Mouse (Mus musculus): Measurements from ENCODE around the gene Card19.
A peak's percentile ranks its signal among the peaks of the same experiment; 100 is the strongest.

Gene Card19

GRCm38 (mm10) chr13:49225633-49226032 lies 9.8 kb upstream of the Card19 start:
- no peak for DNase-seq (ENCODE audit: low spot score)

- DNase-seq (ENCODE audit: low spot score) = no peak
These were observed 9.3 kb upstream of the Card19 start for GRCm38 (mm10) chr13:49225159-49225558.

GRCm38 (mm10) chr13:49224729-49225128 lies 8.9 kb upstream of the Card19 start:
- no peak for DNase-seq (ENCODE audit: low spot score)

- peak; percentile 40 for DNase-seq (ENCODE audit: low spot score)
These were observed 8.5 kb upstream of the Card19 start for GRCm38 (mm10) chr13:49224314-49224713.

GRCm38 (mm10) chr13:49220912-49221311 lies 5.1 kb upstream of the Card19 start:
- no peak for DNase-seq (ENCODE audit: low spot score)

- DNase-seq (ENCODE audit: low spot score) = no peak
These were observed 3.5 kb upstream of the Card19 start for GRCm38 (mm10) chr13:49219367-49219766.

GRCm38 (mm10) chr13:49218651-49219050 lies 2.8 kb upstream of the Card19 start:
- DNase-seq (ENCODE audit: low spot score) = no peak

- DNase-seq (ENCODE audit: low spot score) = no peak
These were observed 1.1 kb upstream of the Card19 start for GRCm38 (mm10) chr13:49216808-49217561.

- no peak for DNase-seq (ENCODE audit: low spot score)
These were observed 349 bp upstream of the Card19 start for GRCm38 (mm10) chr13:49216220-49216552.

GRCm38 (mm10) chr13:49215128-49215503 lies 721 bp downstream of the Card19 start:
- DNase-seq (ENCODE audit: low spot score) = no peak

GRCm38 (mm10) chr13:49214454-49214853 lies 1.4 kb downstream of the Card19 start:
- DNase-seq (ENCODE audit: low spot score) = no peak

GRCm38 (mm10) chr13:49213531-49213932 lies 2.3 kb downstream of the Card19 start:
- peak; percentile 66 for DNase-seq (ENCODE audit: low spot score)

GRCm38 (mm10) chr13:49212711-49213500 lies 2.9 kb downstream of the Card19 start:
- DNase-seq (ENCODE audit: low spot score) = no peak

GRCm38 (mm10) chr13:49209306-49209705 lies 6.5 kb downstream of the Card19 start:
- DNase-seq (ENCODE audit: low spot score) = no peak

GRCm38 (mm10) chr13:49206341-49206740 lies 9.5 kb downstream of the Card19 start:
- DNase-seq (ENCODE audit: low spot score) = no peak

GRCm38 (mm10) chr13:49205381-49205998 lies 10.3 kb downstream of the Card19 start:
- DNase-seq (ENCODE audit: low spot score) = peak; percentile 79

- no peak for DNase-seq (ENCODE audit: low spot score)
These were observed 13.3 kb downstream of the Card19 start for GRCm38 (mm10) chr13:49202556-49202955.

GRCm38 (mm10) chr13:49200688-49201087 lies 15.1 kb downstream of the Card19 start:
- DNase-seq (ENCODE audit: low spot score) = no peak

- no peak for DNase-seq (ENCODE audit: low spot score)
These were observed 15.9 kb downstream of the Card19 start for GRCm38 (mm10) chr13:49199891-49200290.

- DNase-seq (ENCODE audit: low spot score) = no peak
These were observed 17.1 kb downstream of the Card19 start for GRCm38 (mm10) chr13:49198734-49199133.

GRCm38 (mm10) chr13:49196766-49197165 lies 19.1 kb downstream of the Card19 start:
- no peak for DNase-seq (ENCODE audit: low spot score)

- no peak for DNase-seq (ENCODE audit: low spot score)
These were observed 19.6 kb downstream of the Card19 start for GRCm38 (mm10) chr13:49196211-49196610.

- DNase-seq (ENCODE audit: low spot score) = no peak
These were observed 20.2 kb downstream of the Card19 start for GRCm38 (mm10) chr13:49195651-49196050.
